Mouse (Mus musculus) adrenal gland, postnatal 14 days (tissue): ENCODE data around the gene Alad. TPM values are rescaled to one million over a fixed set of nuclear protein-coding genes. Genes with fewer than 3 reads are reported as not detected.
"Not testable (repeated sequence)": the region's sequence is repeated elsewhere in the genome, so short reads cannot be mapped to it uniquely, and the experiment has no call there.

Experiments used
- DNase-seq: peaks from one replicate; pipeline ENCODE4 v3.0.0; 2021; ENCODE audit warnings: mixed read lengths
- total RNA-seq: library from RNA; stranded (reverse); gene quantifications from 2 replicates; pipeline ENCODE4 v1.2.3, GENCODE M21; 2021

The Alad gene
- total RNA-seq, 1 experiment from 2014 or later = 110 TPM

- no peak for DNase-seq
Measured at GRCm38 (mm10) chr4:62486162-62486696, 33.5 kb downstream of the Alad start.

DNA sequence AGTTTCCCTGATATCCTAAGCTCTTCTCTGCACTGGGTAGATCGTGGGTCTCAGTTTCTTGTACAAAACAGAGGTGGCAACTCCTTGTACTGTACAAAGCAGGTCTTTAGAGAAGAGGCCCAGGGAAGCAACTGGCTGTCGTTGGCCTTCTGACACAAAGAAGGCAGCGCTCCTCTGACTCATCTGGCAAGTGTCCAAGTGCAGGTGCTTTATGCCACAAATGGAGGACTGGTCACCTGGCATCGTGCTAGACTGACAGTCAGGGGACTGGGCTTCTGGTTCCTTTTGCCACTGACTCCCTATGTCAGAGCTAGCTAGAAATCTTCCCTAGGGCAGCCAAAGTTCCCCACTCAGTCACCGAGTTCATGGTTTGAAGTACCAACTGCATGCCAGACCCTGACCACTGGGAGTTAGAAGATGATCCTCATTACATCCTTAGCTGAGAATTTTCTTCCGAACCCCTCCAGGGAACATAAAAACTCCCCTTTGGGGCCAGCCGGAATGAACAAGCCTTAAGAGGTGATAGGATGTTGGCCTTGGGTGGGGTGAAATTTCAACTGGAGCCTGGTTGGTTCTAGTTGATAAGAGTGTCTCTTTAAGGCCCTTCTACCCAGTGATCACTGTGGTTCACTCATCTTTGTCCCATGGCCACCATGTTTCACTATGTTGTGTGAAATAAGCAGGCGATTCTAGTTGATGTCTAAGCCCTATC lies 34.1 kb downstream of the Alad start:
- DNase-seq = peak; percentile 45

GRCm38 (mm10) chr4:62484928-62485327 lies 34.8 kb downstream of the Alad start:
- no peak for DNase-seq

DNA sequence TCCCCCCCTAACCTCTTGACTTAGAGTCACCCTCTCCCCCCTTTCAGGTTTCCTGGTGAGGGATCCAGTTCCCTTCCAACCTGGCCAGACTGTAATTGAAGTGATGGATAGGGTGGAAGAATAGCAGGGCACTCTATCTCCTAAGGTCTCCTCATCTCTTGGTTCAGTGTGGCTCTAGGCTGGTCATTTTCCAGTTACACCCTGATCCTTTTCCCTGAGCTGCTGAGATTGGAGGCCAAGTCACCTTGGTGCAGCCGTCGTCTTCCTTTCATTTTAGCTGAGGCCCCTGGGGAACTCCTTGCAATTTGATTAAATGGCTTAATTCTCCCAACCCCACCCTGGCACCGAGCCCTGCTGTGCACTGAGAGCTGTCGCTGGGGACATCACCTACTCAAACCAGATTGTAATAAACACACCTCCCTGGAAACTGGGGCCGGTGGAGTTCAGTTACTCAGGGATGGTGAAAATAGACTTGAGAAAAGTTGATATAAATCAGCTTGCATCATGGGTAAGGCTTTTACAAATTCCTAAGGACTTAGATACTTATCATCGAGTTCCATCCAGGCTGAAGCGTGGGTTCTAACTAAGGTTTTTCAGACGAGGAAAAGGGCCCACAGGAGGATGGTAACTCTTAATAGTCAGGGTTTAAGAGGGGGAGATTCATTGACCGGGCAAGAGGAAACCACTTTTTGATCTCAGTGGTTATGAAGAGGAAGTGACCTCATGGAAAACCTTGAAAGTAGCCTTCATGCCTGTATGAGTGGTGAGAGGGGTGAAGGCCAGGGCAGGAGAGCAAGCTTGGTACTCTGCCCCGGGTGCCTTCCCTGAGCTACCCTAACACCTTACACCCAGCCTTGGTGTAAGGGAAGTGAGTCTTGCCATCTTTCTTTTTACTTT lies 38.8 kb downstream of the Alad start:
- DNase-seq = peak; percentile 45

GRCm38 (mm10) chr4:62479937-62480708 lies 39.6 kb downstream of the Alad start, which contains the start of gene Bspry:
Gene Bspry, plus strand, starts transcription at chr4:62480053.
- peak; percentile 55 for DNase-seq

DNA sequence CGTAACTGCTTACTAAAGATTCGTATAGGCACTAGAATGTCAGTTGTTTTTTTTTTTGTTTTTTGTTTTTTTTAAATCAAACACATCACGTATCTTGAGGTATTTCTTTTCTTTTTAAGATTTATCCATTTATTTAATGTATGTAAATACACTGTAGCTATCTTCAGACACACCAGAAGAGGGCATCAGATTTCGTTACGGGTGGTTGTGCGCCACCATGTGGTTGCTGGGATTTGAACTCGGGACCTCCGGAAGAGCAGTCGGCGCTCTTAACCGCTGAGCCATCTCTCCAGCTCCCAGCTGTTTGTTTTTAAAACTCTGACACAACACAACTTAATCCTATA lies 40.2 kb downstream of the Alad start:
- not testable (repeated sequence) for DNase-seq

DNA sequence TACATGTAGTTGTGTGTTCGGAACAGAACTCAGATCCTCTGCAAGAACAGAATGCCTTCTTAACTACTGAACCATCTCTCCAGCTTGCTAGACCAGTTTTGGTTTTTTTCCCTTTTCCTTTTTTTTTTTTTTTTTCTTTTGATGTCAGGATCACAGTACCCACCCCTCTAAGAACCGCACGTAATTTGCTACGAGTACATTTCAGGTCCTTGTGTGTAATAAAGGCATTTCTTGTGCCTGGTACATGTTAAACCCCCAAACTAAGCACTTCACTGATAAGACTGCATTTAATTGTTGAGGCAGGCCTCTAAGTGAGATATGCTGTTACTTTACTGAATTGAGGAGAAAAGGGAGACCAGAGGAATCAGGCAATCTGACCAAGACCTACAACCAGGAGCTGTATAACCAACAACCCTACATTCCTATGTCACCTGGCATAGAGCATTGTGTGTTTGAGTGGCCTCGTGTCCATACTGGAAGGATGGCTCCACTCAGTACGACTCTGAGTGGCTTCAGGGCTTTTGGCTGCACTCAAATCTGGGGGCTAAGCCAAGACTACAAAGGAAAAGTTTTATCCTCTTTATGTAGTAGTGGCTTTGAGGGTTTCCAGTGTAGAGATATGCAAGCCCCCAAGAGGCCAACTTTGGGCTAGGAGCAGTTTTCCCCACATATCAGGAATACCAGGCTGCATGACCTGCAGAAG lies 42.0 kb downstream of the Alad start:
- no peak for DNase-seq

GRCm38 (mm10) chr4:62475793-62476192 lies 43.9 kb downstream of the Alad start:
- DNase-seq = no peak

DNA sequence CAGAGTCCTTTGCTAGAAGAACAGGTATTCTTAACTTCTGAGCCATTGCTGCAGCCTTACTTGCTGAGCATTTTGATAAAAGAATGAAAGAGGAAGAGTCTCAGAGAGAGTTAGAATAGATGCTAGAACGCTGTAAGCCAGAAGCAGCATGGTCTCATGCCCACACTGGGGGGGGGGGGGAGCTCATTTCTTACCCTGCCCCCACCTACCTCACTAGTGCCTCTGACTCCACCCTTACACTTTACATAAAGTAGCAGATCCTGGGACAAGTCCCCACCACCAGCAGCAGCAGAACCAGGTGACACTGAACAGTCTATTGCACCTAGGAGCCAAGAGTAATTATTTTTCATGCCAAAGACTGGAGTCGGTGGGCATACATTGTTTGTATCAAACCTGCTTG lies 44.6 kb downstream of the Alad start:
- DNase-seq = no peak

DNA sequence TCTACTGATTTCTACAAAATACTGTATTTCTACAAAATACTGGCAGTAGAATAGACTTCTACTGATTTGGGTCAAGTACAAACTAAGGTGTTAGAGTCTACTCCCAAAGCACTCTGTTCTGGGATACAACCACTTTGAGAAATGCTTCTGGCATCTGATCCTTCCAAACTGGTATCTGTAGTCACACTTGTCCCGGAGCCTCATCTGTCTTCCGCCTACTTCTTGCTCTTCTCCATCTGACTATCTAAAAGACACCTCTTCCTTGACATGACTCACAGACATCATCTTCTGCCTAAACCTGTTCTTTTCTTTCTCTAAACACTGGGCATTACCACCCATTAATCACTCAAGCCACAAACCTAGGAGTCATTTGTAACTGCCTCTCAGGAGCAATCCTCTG lies 47.6 kb downstream of the Alad start:
- no peak for DNase-seq

DNA sequence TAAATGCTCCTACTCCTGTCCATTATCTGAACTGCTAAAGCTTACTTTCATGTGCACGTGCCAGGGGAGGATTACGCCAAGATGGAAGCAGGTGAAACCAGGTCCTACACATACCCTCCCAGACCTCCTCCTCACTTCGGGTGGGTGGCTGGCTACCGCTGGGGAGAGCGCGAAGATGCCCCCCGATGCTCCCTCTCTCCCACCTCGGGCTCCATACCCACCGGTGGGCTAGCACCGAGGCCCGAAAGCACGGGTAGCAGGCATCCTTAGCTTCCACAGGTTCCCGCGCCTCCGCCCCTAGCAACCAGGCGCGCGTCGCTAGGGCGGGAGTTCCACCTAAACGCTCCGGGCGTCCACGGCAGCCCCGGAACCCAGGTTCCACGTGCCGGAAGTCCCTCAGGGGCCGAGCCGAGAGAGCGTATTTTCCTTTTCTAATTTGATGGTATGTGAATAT lies 49.1 kb downstream of the Alad start, which contains the start of gene Wdr31:
Wdr31 (minus strand) TSS at position 299 of the 454 bp plus-strand sequence.
- DNase-seq = peak; percentile 90

GRCm38 (mm10) chr4:62468158-62468557 lies 51.6 kb downstream of the Alad start:
- no peak for DNase-seq

DNA sequence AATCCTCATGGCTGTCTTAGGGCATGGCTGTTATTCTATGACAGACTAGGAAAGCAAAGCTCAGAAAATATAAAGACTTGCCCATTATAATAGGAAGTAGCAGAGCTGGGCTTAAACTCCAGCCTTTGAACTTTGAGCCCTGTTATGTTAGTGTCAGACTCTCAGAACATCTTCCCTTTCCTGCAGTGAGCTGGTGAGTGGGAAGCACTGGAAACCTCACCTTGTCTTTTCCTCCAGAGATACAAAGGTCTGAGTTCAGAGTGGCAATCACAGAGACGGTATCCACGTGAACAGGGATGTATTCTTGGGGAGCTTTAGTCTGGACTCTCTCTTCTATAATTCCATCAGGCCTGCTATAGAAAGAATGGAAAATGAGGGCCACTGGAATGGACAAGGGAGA lies 56.6 kb downstream of the Alad start:
- DNase-seq = no peak

DNA sequence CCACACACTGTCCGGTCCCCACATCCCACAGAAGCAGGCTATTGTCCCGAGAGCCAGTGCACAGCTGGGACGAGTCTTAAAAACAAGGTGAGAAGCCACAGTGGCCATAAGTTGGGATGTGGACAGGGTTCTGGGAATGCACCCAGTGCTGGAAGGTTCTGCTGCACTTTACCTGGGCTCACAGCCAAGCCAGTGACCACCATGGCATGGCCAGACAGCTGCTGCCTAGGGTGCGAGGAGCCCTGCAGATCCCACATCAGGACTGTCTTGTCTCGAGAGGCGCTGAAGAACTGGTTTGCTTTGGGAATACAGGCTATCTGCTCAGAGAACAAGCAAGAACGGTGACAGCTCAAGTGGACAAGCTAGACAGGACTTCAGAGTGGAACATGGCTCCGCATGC lies 59.4 kb downstream of the Alad start:
- no peak for DNase-seq

Other genes with a start within 250 kb of the Alad start
- 33.5 and 35.6 TPM in 2 replicates for gene Fkbp15, start 159.4 kb downstream of the Alad start, total RNA-seq
- 57.8 and 58.8 TPM in 2 replicates for gene Slc31a1, start 159.2 kb downstream of the Alad start, total RNA-seq
- 67.1 and 70.0 TPM in 2 replicates for gene Cdc26, start 111.3 kb downstream of the Alad start, total RNA-seq
- gene Prpf4, start 111.1 kb downstream of the Alad start, total RNA-seq = 21.4 and 26.3 TPM in 2 replicates
- not detected in 2 replicates for gene Rnf183, start 84.7 kb downstream of the Alad start, total RNA-seq
- gene Wdr31, start 49.0 kb downstream of the Alad start, total RNA-seq = 1.7 and 2.0 TPM in 2 replicates
- 1.1 and 1.3 TPM in 2 replicates for gene Bspry, start 39.9 kb downstream of the Alad start, total RNA-seq
- 16.2 and 22.7 TPM in 2 replicates for gene Hdhd3, start 16.5 kb downstream of the Alad start, total RNA-seq
- gene Pole3, start 5.2 kb upstream of the Alad start, total RNA-seq = 43.9 and 46.4 TPM in 2 replicates
- gene 4933430I17Rik, start 5.5 kb upstream of the Alad start, total RNA-seq = 0.19 and 0.26 TPM in 2 replicates
- gene Rgs3, start 39.9 kb upstream of the Alad start, total RNA-seq = 46.7 and 69.3 TPM in 2 replicates